Mouse (Mus musculus): ENCODE measurements at regions not wholly inside any gene's neighbourhood (a gene's known extent, or its start where the extent isn't known, plus 50 kb on each side); places are given as distances from the start of the nearest gene placed in this dataset.

DNA sequence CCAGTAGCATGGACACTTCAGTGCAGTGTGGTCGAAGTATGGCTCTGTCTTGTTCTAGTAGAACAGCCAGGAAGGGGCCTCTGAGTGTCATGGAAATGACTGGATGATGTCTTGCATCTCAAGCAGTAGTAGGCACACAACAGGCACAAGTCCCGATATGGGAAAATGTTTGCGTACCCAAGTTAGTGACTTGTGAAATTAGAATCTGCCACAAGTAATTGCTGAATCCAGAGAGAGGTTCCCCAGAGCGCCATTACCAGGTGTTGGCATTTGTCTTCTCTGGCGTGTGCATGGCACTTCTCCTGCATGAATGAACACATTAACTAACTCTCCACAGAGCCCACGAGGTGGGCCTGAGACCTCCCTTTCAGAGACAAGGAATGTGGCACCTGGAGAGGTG lies 199.3 kb downstream of the Ackr3 start:
- no peak for TF ChIP-seq HCFC1 (IDR thresholded peaks at IDR 0.05; ENCODE audit: borderline replicate concordance, insufficient read depth, low read length)
- TF ChIP-seq MAFK (IDR thresholded peaks at IDR 0.05; ENCODE audit: insufficient read depth, low read depth, low read length), result no peak
